Mouse (Mus musculus): ENCODE data around the gene Pik3cd. TPM values are rescaled to one million over a fixed set of nuclear protein-coding genes. Genes with fewer than 3 reads are reported as not detected.
"Not testable (repeated sequence)": the region's sequence is repeated elsewhere in the genome, so short reads cannot be mapped to it uniquely, and the experiment has no call there.

Pik3cd gene
- total and polyA plus RNA-seq, 3 experiments = 57.0 to 95.0 (median 72.1) TPM

DNA sequence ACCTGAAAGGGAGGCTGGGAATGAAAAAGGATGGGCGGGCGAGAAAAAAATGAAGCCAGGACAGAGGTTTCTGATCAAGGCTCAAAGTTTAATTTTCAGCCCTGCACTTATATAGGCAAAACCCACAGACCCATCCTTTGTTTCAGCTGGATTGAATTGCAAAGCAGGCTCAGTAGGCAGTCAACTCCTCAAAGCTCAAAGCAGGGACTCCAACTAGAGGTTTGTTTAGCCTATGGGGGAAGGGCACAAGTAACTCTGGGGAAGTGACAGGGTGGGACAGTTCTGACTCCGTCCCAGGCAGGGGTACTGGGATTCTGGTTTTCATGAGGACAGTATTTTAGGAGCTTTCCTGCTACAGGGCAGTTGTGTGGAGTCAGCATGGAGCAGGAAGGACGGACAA lies 81.1 kb downstream of the Pik3cd start:
- in situ Hi-C loops (cut with MboI; ENCODE audit: low pct_ligation_motif_present, low pct_unique_long_range_greater_than_20kb, low sequenced_read_pairs) = no loop called here
- no peaks in the 10 kb centered on the region for H3K9me3 ChIP-seq (replicated peaks; ENCODE audit: low read length)
- no peaks in the 10 kb centered on the region for H3K27me3 ChIP-seq (replicated peaks)

DNA sequence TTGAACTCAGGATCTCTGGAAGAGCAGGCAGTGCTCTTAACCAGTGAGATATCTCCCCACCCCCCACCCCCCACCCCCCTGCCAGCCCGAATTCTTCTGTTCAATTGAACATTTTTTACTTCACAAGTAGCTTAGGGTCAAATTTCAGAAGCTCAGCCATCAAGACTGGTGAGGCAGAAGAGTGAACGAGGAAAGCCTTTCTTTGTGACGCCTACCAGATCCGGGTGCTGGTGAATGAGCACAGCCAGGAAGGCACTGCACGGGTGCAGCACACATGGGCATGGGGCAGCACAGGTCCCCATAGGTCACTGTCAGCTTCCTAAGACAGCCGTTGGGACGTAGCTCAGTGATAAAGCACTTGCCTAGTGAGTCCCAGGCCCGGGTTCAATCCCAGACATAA lies 82.4 kb downstream of the Pik3cd start:
- H3K79me2 ChIP-seq (replicated peaks; ENCODE audit: control insufficient read depth, extremely low read depth, insufficient read depth, poor library complexity, severe bottlenecking) = no peaks in the 10 kb centered on the region
- no peaks in the 10 kb centered on the region for H3K27me3 ChIP-seq (replicated peaks)
- dilution Hi-C loops (cut with MboI; ENCODE audit: extremely low pct_ligation_motif_present, extremely low pct_unique_long_range_greater_than_20kb, low sequenced_read_pairs) (no loop called here), in situ Hi-C loops (cut with MboI; ENCODE audit: low pct_ligation_motif_present, low pct_unique_long_range_greater_than_20kb, low sequenced_read_pairs) (loop anchor here (5.0 kb wide), 1 partner anchor 32 kb away; no protein-coding TSS in a partner anchor)
- no peaks in the 10 kb centered on the region for H3K4me1 ChIP-seq (ENCODE audit: control insufficient read depth in 1 of 2, insufficient read depth in 2 of 2)
- no peak for TF ChIP-seq POLR2AphosphoS2 (IDR thresholded peaks at IDR 0.05; ENCODE audit: low read depth, low read length)
- no peak for TF ChIP-seq MAFK (IDR thresholded peaks at IDR 0.05; ENCODE audit: insufficient replicate concordance, low read length)
- TF ChIP-seq MXI1 (IDR thresholded peaks at IDR 0.05; ENCODE audit: low read depth, low read length) = no peak
- no peak for TF ChIP-seq HCFC1 (IDR thresholded peaks at IDR 0.05; ENCODE audit: low read depth, low read length)
- TF ChIP-seq BHLHE40 (IDR thresholded peaks at IDR 0.05; ENCODE audit: low read depth, low read length) = no peak
- TF ChIP-seq MYC (IDR thresholded peaks at IDR 0.05; ENCODE audit: low read depth, low read length) = no peak
- no peak for TF ChIP-seq RCOR1 (conservative IDR thresholded peaks at IDR 0.05; ENCODE audit: low read depth, low read length)
- no peak for TF ChIP-seq SMC3 (IDR thresholded peaks at IDR 0.05; ENCODE audit: low read depth, low read length)
- no peak for TF ChIP-seq POLR2A (IDR thresholded peaks at IDR 0.05; ENCODE audit: low read depth, low read length)
- no peak for TF ChIP-seq ZKSCAN1 (IDR thresholded peaks at IDR 0.05; ENCODE audit: borderline replicate concordance, low read depth, low read length)
- TF ChIP-seq UBTF (IDR thresholded peaks at IDR 0.05; ENCODE audit: low read depth, low read length) = no peak
- no peak for TF ChIP-seq SIN3A (IDR thresholded peaks at IDR 0.05; ENCODE audit: low read length)
- DNase-seq (ENCODE audit: extremely low read depth) = no peak
- peaks cover 8 to 32% of the 10 kb centered on the region in 2 experiments for H3K36me3 ChIP-seq (replicated peaks in 1 of 2; ENCODE audit: control insufficient read depth in 1 of 2, insufficient read depth in 1 of 2, low read length in 1 of 2)
- no peak overlapping the region for H3K4me3 ChIP-seq (replicated peaks in 1 of 3; ENCODE audit: low read depth in 2 of 3, low read length in 2 of 3, poor library complexity in 1 of 3)
- H3K9me3 ChIP-seq (replicated peaks; ENCODE audit: low read length) = no peaks in the 10 kb centered on the region
- no peak overlapping the region for H3K9ac ChIP-seq (ENCODE audit: insufficient read depth, low read depth)
- H3K4me2 ChIP-seq (ENCODE audit: insufficient read depth, low read depth, poor library complexity, severe bottlenecking) = no peak overlapping the region
- H3K27ac ChIP-seq (ENCODE audit: insufficient read depth, low read depth) = no peak overlapping the region

More for the DNA sequence above, 81.1 kb downstream of the Pik3cd start:
- no peak for DNase-seq (ENCODE audit: extremely low read depth)
- no peak overlapping the region for H3K4me2 ChIP-seq (ENCODE audit: insufficient read depth, low read depth, poor library complexity, severe bottlenecking)
- no peak for TF ChIP-seq PAX5 (IDR thresholded peaks at IDR 0.05; ENCODE audit: low read length)
- TF ChIP-seq ZKSCAN1 (IDR thresholded peaks at IDR 0.05; ENCODE audit: borderline replicate concordance, low read depth, low read length) = no peak
- no peak for TF ChIP-seq UBTF (IDR thresholded peaks at IDR 0.05; ENCODE audit: low read depth, low read length)
- no peak for TF ChIP-seq JUN (IDR thresholded peaks at IDR 0.05; ENCODE audit: insufficient read depth, low read depth, low read length)
- no peak for TF ChIP-seq ETS1 (conservative IDR thresholded peaks at IDR 0.05; ENCODE audit: low read depth, low read length)
- no peak for TF ChIP-seq ZMIZ1 (IDR thresholded peaks at IDR 0.05; ENCODE audit: low read depth, low read length)
- TF ChIP-seq EP300 (IDR thresholded peaks at IDR 0.05; ENCODE audit: low read length) = no peak
- dilution Hi-C loops (cut with MboI; ENCODE audit: extremely low pct_ligation_motif_present, extremely low pct_unique_long_range_greater_than_20kb, low sequenced_read_pairs) = no loop called here
- no peaks in the 10 kb centered on the region for H3K79me2 ChIP-seq (replicated peaks; ENCODE audit: control insufficient read depth, extremely low read depth, insufficient read depth, poor library complexity, severe bottlenecking)
- peaks cover 7 to 28% of the 10 kb centered on the region in 2 experiments for H3K36me3 ChIP-seq (replicated peaks in 1 of 2; ENCODE audit: control insufficient read depth in 1 of 2, insufficient read depth in 1 of 2, low read length in 1 of 2)
- no peak overlapping the region for H3K4me3 ChIP-seq (replicated peaks in 1 of 3; ENCODE audit: low read depth in 2 of 3, low read length in 2 of 3, poor library complexity in 1 of 3)
- H3K9ac ChIP-seq (ENCODE audit: insufficient read depth, low read depth) = no peak overlapping the region
- H3K27ac ChIP-seq (ENCODE audit: insufficient read depth, low read depth) = no peak overlapping the region
- H3K4me1 ChIP-seq (ENCODE audit: control insufficient read depth in 1 of 2, insufficient read depth in 2 of 2) = no peaks in the 10 kb centered on the region

DNA sequence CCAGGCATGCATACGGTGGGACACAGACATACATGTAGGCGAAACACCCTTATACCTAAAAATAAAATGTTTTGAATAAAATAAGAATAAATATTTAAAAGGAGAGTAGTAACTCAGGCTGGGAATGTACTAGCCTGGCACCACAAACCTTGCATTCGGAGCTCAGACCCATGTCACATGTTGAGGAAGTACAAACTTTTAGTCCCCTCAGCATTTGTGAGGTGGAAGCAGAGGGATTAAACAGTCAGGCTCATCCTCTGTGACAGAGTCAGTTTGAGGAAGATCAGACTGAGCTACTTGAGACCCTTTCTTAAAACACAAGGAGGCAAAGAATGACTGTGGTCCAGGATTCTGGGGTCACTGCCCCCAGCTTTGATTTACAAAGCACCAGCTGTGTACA lies 85.4 kb downstream of the Pik3cd start:
- H3K4me2 ChIP-seq (ENCODE audit: insufficient read depth, low read depth, poor library complexity, severe bottlenecking); dilution Hi-C loops (cut with MboI; ENCODE audit: extremely low pct_ligation_motif_present, extremely low pct_unique_long_range_greater_than_20kb, low sequenced_read_pairs); H3K79me2 ChIP-seq (replicated peaks; ENCODE audit: control insufficient read depth, extremely low read depth, insufficient read depth, poor library complexity, severe bottlenecking); H3K4me3 ChIP-seq (replicated peaks in 1 of 3; ENCODE audit: low read depth in 2 of 3, low read length in 2 of 3, poor library complexity in 1 of 3); H3K4me1 ChIP-seq (ENCODE audit: control insufficient read depth in 1 of 2, insufficient read depth in 2 of 2); H3K9ac ChIP-seq (ENCODE audit: insufficient read depth, low read depth); DNase-seq (ENCODE audit: extremely low read depth); H3K27me3 ChIP-seq (replicated peaks); H3K27ac ChIP-seq (ENCODE audit: insufficient read depth, low read depth); H3K9me3 ChIP-seq (replicated peaks; ENCODE audit: low read length): not testable (repeated sequence)
- in situ Hi-C loops (cut with MboI; ENCODE audit: low pct_ligation_motif_present, low pct_unique_long_range_greater_than_20kb, low sequenced_read_pairs) = loop anchor here (5.0 kb wide), 1 partner anchor 35 kb away; no protein-coding TSS in a partner anchor
- H3K36me3 ChIP-seq (replicated peaks in 1 of 2; ENCODE audit: control insufficient read depth in 1 of 2, insufficient read depth in 1 of 2, low read length in 1 of 2) = peaks cover 11 to 28% of the 10 kb centered on the region in 2 experiments
